Mouse (Mus musculus) left cerebral cortex, adult 2 months (tissue): ENCODE data around the gene Zfp14. TPM values are rescaled to one million over a fixed set of nuclear protein-coding genes. Genes with fewer than 3 reads are reported as not detected.

Experiments used
- DNase-seq, 2 experiments: peaks; one replicate each; pipeline ENCODE4 v3.0.0; 2021 to 2022; ENCODE audit warnings: low spot score in 2 of 2, mixed read lengths in 1 of 2; ENCODE audit errors: extremely low spot score in 1 of 2
- H3K27ac ChIP-seq: fragments of 200-600 bp; 2 replicates; pipeline ENCODE4 v1.8.1; 2022
- H3K4me3 ChIP-seq: fragments of 200-600 bp; 2 replicates; pipeline ENCODE4 v1.8.1; 2022
- CTCF ChIP-seq: fragments of 200-600 bp; IDR thresholded peaks from 2 replicates; pipeline ENCODE4 v1.8.1; 2022; ENCODE audit warnings: antibody characterized with exemption, mild to moderate bottlenecking, moderate library complexity
- intact Hi-C: fragments of 180-260 bp; cut with DNase I; formaldehyde crosslinking; loops from one replicate; pipeline ENCODE4 v1.15.1; 2025
- total RNA-seq, 2 experiments: library from RNA; stranded (reverse); gene quantifications; 2 replicates each; pipeline ENCODE4 v1.2.3; 2021

Zfp14 gene
- total RNA-seq, 2 experiments from 2014 or later: 6.8 to 7.8 TPM

DNA sequence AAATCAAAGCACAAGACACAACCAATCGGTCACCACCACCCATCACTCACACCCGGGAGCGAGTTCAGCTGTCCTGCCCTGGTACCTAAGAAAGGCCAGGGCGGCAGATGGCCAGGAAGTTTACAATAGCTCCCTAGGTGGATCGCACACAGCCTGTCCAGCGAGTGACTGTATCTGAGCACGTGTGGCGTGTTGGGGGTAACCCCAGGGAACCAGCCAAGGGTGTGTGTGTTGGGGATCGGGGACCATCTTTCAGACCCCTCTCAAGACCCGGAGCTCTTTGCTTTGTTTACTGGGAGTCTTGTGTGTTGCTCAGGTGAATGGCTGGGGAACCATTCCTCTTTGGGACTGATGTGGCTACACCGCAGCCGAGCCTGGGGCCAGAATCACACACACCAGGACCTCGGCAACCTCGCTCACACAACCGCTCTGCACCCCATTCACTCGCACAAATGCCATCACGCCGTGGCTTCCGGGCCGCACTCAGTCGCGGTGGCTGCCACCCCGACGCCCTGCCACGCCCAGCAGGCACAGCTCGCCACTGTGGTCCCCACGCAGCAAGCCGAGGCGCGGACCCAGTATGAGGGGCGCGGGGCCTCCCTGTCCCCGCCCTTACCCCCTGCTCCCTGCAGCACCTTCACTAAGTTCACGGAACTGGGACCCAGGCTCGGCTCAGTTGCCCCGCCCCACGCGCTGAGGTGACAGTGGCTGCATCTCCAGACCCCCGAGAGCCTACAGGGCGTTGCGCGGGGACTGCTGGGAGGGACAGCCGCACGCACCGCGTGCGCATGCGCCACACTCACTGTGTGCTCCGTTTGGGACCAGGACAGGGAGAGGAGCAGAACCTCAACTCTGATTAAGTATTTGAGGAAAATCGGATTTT is 21.2 kb upstream of the Zfp14 start, which contains the start of gene Zfp82:
TSS of gene Zfp82 (minus strand) at position 755 of the 883 bp plus-strand sequence.
- peak; percentile 82 for DNase-seq
- H3K4me3 ChIP-seq: peak within 1 kb of the TSS; percentile 67
- intact Hi-C loops: no loop called here
- H3K27ac ChIP-seq: peak within 1 kb of the TSS; percentile 87
- TF ChIP-seq CTCF: no peak

- intact Hi-C loops: no loop called here
- no peak for DNase-seq
- no peak overlapping the region for H3K27ac ChIP-seq
- peak; percentile 48 for TF ChIP-seq CTCF
- no peak overlapping the region for H3K4me3 ChIP-seq
These were observed 13.4 kb upstream of the Zfp14 start for GRCm38 (mm10) chr7:30064622-30065021.

DNA sequence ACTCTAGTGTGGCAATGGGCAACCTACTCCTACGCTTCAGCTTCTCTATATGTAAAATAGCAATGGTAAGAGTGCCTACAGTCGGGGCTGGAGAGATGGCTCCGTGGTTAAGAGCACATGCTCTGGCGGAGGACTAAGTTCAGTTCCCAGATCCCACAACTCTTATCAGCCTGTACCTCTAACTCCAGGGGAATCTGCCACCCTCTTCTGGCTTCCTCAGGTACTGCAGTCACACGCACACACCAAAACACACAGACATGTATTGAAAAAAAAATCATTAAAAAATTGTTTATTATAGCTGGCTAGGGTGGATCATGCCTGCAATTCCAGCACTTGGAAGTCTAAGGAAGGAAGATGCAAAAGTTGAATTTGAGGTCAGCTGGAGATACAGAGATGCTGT is 11.3 kb upstream of the Zfp14 start:
- no peak for DNase-seq
- intact Hi-C loops: no loop called here
- no peak overlapping the region for H3K27ac ChIP-seq
- TF ChIP-seq CTCF: peak; percentile 43
- H3K4me3 ChIP-seq: no peak overlapping the region

DNA sequence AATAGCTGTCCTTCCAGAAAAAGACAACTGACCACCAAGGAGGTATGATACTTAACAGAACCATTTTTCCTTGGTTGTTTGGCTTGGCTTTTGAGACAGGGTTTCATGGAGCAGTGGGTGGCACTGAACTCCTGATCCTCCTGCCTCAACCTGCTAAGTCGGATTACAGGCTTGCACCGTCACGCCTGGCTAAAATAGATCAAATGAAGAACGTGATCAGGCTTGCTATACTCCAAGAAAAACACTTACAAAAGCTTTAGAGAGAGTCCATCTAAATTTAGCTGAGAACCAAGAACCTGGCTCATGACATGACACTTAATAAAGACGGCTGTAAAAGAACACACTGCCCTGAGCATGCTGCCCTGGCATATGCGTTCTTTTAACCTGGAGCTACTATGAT is 9.2 kb upstream of the Zfp14 start:
- intact Hi-C loops: no loop called here
- H3K27ac ChIP-seq: no peak overlapping the region
- DNase-seq: no peak

GRCm38 (mm10) chr7:30053591-30053990 is 2.4 kb upstream of the Zfp14 start:
- intact Hi-C loops: no loop called here
- DNase-seq: no peak
- no peak for TF ChIP-seq CTCF
- Histone ChIP-seq H3K27ac (peak overlapping the region; percentile 17; the same call in 1 of the 2 replicates), H3K4me3 (no peak overlapping the region)

More for the DNA sequence above, 9.2 kb upstream of the Zfp14 start:
- H3K4me3 ChIP-seq: no peak overlapping the region
- TF ChIP-seq CTCF: no peak

DNA sequence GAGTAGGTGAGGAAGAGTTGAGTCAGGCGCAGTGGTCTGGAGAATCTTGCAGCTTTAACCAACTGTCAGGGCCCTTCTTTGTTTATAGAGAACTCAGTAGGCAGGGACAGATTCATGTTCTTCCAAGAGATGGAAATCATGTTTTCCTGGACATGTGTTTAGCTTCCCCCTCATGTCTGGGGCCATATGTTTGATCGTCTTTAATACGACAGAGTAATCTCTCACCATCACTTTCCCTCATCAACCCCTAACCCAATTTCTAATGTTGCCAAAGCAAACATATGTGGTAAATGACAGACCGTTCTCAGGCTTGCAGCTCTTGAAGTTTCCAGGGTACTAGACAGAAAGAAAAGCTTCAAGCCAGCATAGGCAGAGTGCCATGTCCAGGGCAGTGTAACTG is 3.1 kb downstream of the Zfp14 start:
- intact Hi-C loops: no loop called here
- no peak for DNase-seq
- no peak for TF ChIP-seq CTCF
- Histone ChIP-seq H3K27ac (no peak overlapping the region), H3K4me3 (no peak overlapping the region)

- intact Hi-C loops: no loop called here
- TF ChIP-seq CTCF: no peak
- no peak overlapping the region for H3K4me3 ChIP-seq
- no peak for DNase-seq
- no peak overlapping the region for H3K27ac ChIP-seq
These were observed 6.8 kb downstream of the Zfp14 start for GRCm38 (mm10) chr7:30044354-30044753.

DNA sequence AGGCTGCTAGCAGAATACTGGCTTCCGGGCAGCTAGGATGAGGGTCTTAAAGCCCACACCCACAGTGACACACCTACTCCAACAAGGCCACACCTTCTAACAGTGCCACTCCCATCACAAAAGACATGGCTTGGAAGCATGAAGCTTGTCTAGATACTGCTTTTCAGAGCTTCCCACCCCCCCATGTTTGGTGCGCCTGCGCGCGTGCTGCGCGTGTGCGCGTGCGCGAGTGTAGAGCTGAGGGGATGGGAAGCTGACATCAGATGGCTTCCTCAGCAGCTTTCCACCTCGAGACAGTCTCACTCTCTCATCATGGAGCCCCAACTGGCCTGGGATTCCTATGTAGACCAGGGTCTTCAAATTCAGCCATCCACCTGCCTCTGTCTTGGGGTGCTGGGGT is 16.8 kb downstream of the Zfp14 start:
- no peak overlapping the region for H3K27ac ChIP-seq
- intact Hi-C loops: no loop called here
- DNase-seq: no peak
- no peak for TF ChIP-seq CTCF
- H3K4me3 ChIP-seq: no peak overlapping the region

- intact Hi-C loops: no loop called here
- TF ChIP-seq CTCF: no peak
- no peak for DNase-seq
- Histone ChIP-seq H3K27ac (no peak overlapping the region), H3K4me3 (no peak overlapping the region)
These were observed 19.8 kb downstream of the Zfp14 start for GRCm38 (mm10) chr7:30031379-30031778.

DNA sequence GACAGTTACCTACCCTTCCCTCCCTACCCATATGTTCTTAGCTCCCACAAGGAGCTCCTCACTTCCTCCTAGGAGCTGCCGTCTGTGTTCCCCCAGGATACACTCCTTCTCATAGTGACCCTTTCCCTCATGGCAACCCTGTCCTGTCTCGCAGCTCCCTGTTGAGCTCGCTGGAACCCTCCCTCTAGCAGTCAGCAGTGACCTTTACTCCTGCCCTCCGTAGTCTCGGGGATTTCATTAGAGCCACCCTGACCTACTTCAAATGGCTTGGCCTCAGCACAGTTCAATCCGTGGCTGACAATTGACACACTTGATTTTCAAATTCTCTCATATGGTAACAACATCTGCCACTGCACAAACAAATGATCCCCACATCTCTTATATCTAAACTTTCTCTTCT is 20.5 kb downstream of the Zfp14 start:
- intact Hi-C loops: no loop called here
- H3K4me3 ChIP-seq: no peak overlapping the region
- no peak for DNase-seq
- H3K27ac ChIP-seq: no peak overlapping the region
- no peak for TF ChIP-seq CTCF

- TF ChIP-seq CTCF: no peak
- intact Hi-C loops: no loop called here
- Histone ChIP-seq H3K4me3 (no peak overlapping the region), H3K27ac (no peak overlapping the region)
- no peak for DNase-seq
These were observed 22.6 kb downstream of the Zfp14 start for GRCm38 (mm10) chr7:30028572-30028971.

GRCm38 (mm10) chr7:30027331-30027730 is 23.8 kb downstream of the Zfp14 start:
- no peak overlapping the region for H3K4me3 ChIP-seq
- no peak for DNase-seq
- TF ChIP-seq CTCF: no peak
- no peak overlapping the region for H3K27ac ChIP-seq
- intact Hi-C loops: no loop called here

DNA sequence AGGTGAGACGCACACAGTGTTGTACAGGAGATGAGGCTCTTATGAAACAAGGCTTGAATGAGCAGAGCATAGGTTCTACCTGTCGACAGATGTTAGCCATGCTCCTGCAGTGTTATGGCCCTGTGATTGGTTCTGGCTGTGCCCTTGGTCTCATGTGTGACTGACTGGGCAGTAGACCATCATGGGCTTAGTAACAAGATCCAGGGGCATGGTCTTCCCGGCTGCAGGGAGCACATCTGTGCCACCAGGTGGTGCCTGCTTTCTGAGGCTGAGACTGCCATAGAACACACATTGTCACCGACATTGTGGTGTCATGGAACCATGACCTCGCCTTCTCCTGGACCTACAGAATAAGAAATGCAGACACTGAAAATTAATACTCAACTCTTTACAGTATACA is 25.8 kb downstream of the Zfp14 start:
- H3K27ac ChIP-seq: no peak overlapping the region
- H3K4me3 ChIP-seq: no peak overlapping the region
- intact Hi-C loops: no loop called here
- no peak for DNase-seq
- TF ChIP-seq CTCF: no peak
